Mouse (Mus musculus): ENCODE measurements around the gene Elp1. TPM values are rescaled to one million over a fixed set of nuclear protein-coding genes. Genes with fewer than 3 reads are reported as not detected.

Elp1 gene
- total RNA-seq (2021): 10 to 100 TPM; 17.5 to 22.9 TPM
- long read RNA-seq, experiment 1, full-length matches to known transcripts: 6 of 8 reads
- long read RNA-seq, experiment 1, partial matches to known transcripts: 1 of 8 reads
- long read RNA-seq, experiment 1, other reads (novel, unspliced or antisense): 1 of 8 reads
- long read RNA-seq, experiment 2, full-length matches to known transcripts: 7 of 12 reads
- long read RNA-seq, experiment 2, partial matches to known transcripts: 3 of 12 reads
- long read RNA-seq, experiment 2, other reads (novel, unspliced or antisense): 2 of 12 reads

DNA sequence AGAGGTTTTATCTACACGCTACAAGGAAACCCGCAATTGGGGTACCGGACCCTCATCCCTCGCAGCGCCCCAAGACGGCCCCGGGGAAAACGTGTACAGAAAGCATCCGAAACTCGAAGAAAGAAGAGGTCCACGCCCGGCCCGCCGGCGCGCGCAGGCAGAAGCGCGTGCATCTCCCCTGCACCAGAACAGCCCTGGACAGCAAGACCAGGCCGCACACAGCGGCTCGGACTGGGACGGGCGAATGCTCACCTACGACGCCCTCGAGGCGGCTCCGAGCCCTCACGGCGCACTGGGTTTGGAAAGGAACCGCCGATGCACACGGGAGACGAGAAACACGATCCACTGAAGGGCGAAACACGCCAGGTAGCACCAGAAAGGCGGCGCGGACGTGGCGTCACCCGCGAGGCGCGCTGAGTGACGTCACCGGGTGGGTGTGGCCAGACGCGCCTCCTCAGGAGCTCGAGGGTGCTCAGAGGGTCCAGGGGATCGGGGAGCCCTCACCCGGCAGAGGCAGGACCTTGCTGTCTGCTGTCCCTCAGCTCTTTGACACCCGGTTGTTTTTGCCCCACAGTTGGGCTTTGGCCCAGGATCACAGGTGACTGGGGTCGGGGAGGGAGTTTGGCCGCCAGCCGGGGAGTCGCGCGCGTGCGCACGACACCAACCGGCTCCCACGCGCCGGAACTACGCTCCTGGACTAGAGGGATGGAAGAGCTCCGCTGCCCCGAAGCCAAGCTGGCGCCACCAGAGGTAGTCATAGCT lies at the start of gene Elp1, which contains the start of gene Fam206a:
TSS of gene Elp1 (minus strand) at position 425 of the 762 bp plus-strand sequence.
TSS of gene Fam206a (plus strand) at position 439 of the 762 bp plus-strand sequence.
- intact Hi-C loops (cut with DNase I): no loop called here
- DNase-seq: peak; percentile 89 to 99

DNA sequence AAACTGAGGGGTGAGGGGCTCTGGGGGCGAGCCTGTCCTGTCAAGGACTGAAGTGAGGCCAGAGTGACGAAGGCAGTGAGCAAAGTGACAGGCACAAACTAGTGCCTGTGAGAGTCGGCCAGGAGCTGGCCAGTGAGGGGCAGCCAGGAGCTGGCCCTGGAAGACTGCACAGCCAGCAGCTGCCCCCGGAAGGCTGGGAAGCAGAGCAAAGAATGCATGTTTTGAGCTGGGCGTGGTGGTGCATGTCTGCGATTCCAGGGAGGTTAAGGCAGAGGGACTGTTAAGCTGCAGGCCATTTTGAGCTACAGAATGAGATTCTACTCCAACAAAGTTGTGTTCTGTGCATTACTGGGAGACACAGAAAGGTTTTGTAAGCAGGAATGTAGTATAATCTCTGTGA lies 48.6 kb upstream of the Elp1 start:
- intact Hi-C loops (cut with DNase I): no loop called here
- DNase-seq: no peak

DNA sequence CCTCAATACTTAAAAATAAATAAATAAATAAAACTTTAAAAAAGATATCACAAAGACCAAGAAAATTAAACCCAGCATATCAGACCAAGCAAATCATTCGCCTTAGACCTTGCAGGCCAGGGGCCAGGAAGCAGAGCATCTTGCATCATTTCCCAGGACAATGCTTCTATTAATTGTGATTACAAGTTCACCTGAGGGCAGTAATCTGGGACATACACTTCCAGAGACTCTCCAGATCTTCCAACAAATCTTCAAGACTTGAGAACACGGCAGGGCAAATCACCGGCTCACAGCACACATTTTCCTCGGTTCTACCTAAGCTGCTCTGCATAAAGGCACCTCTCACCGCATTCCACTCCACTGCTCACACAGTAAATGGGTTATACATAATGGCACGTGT lies 45.9 kb upstream of the Elp1 start:
- intact Hi-C loops (cut with DNase I): no loop called here
- no peak for DNase-seq

DNA sequence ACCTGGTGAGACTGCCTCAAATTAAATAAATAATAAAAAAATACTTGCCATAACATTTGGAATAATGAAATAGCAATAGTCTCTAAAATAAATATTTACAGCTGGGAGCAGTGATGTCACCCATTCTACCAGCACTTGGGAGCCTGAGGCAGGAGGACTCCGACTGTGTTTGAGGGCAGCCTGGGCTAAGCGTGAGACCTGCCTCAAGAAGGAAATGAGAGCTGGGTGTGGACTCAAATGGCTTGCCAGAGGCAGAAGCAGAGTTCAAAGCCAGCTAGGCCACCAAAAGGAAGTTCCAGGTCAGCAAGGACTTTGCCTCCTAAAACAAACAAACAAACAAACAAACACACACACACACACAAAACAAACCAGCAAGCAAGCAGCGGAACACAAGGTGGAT lies 45.3 kb upstream of the Elp1 start:
- DNase-seq: no peak
- intact Hi-C loops (cut with DNase I): no loop called here

DNA sequence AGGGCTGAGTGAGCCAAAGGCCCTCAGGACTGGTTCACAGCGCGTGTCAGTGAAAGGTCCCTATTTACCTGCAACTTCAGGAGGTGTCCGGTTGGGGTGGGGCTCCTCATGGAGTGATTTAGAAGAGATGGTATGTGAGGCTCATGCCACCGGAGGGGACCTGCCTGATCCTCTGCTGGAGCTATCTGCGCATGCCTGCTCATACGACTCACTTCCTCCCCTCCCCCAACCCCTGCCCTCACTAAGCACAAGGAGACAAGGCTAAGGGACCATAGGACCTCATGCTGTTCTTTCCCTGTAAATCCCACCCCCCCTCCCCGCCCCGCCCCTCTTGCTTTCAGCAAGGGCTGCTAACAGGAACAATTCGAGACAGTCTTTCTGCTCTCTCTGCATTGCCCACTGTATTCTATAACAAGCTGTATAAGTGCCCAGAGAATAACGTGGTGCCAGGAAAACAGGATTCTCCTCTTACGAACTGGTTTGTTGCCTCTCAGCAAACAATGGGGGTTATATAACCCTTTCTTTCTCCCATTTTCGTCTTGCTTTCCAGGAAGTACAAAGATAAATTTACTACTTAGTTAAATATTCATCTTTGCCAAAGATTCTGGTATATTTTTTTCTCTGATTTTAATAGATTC lies 43.9 kb upstream of the Elp1 start:
- intact Hi-C loops (cut with DNase I): no loop called here
- no peak for DNase-seq

DNA sequence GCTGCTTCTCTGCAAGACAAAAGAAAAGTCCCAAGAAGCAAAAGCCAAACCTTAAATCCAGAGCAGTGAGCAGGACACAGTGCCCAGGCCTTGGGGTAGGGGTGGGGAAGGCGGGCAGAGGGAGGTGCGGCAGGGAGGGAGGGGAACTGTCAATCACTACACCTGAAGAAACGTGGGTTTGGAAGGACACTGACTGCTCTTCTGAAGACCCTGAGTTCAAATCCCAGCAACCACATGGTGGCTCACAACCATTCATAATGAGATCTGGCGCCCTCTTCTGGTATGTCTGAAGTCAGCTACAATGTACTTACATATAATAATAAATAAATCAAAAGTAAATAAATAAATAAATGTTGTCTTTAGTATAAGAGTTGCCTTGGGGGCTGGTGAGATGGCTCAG lies 42.8 kb upstream of the Elp1 start:
- DNase-seq: no peak
- intact Hi-C loops (cut with DNase I): no loop called here

DNA sequence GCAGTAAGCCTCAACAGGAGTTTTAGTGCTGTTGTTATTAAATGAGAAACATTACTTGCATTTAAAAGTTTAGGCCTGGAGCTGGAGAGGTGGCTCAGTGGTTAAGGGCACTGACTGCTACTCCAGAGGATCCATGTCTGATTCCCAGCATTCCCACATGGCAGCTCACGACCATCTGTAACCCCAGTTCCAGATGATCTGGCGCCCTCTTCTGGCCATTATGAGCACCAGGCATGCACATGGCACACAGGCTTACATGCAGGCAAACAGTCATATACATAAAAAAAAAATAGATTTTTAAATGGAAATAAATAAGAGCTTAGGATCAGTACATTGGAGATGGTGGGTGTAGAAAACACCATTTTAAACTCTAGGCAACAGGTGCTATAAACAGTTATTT lies 41.8 kb upstream of the Elp1 start:
- intact Hi-C loops (cut with DNase I): no loop called here
- no peak for DNase-seq

DNA sequence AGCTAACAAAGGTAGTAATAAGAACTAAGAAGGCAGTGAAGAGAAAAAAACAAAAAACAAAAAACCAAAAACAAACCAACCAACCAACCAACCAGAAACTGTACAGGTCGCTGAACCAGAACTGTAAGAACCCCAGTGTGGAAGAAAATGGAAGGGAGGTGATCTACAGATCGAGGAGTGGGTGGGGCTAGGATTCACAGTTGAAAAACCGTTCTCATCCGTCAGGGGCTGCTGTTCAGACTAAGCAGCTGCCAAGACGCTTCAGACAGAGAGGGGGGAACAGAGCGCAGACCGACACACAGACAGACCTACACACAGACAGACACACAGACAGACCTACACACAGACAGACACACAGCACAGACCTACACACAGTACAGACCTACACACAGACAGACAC lies 40.4 kb upstream of the Elp1 start:
- intact Hi-C loops (cut with DNase I): no loop called here
- DNase-seq: no peak

DNA sequence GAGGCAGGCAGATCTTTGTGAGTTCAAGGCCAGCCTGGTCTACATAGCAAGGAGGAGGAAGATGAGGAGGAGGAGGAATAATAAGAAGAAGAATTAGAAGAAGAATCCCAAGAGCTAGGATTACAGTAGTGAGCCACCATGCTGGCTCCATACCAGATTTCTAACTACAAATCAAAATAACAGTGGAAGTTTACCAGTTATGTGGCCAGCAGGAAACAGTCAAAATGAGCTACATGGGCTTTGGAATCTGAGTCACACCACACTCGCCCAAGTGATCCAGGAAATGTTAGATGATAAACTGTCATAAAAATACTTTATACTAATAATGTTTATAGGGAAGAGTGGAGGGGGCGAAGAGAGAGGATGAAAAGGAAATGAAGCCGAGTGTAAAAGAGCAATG lies 38.2 kb upstream of the Elp1 start:
- intact Hi-C loops (cut with DNase I): no loop called here
- DNase-seq: no peak

DNA sequence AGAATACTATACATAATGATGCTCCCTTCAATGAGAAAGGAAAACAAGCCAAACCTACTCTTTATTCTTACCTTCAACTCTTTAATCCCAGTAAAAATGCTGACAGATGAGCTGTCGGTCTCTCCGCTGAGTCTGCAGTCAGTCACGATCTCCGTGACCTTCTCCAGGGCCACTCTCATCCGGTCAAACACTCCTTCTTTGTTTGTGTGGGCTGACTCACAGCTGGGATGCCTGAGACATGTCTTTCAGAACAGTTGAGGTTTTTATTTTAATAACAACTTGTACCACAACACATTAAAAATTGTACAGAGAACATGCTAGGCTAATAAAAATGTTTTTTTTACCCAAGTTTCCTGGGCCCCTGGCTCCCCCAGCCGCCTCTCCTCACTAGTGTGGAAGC lies 35.5 kb upstream of the Elp1 start:
- intact Hi-C loops (cut with DNase I): no loop called here
- DNase-seq: no peak

DNA sequence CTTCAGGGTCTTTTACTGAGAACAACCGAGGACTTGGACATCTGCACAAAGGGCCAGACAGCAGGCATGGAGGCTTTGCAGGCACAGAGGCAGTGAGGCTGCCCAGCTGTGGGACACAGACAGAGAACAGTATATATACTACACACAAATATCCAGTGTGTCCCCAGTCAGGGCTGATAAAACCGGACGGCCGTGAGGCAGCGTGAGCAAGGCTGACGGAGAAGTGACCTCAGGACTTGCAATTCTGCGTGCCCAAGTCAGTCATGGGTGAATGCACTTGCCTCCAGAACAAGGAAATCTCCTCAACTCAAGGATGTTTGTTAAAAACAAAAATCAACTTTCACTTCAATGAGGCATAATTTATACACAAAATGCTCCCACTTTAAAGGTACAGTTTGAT lies 29.9 kb upstream of the Elp1 start:
- DNase-seq: no peak
- intact Hi-C loops (cut with DNase I): no loop called here

DNA sequence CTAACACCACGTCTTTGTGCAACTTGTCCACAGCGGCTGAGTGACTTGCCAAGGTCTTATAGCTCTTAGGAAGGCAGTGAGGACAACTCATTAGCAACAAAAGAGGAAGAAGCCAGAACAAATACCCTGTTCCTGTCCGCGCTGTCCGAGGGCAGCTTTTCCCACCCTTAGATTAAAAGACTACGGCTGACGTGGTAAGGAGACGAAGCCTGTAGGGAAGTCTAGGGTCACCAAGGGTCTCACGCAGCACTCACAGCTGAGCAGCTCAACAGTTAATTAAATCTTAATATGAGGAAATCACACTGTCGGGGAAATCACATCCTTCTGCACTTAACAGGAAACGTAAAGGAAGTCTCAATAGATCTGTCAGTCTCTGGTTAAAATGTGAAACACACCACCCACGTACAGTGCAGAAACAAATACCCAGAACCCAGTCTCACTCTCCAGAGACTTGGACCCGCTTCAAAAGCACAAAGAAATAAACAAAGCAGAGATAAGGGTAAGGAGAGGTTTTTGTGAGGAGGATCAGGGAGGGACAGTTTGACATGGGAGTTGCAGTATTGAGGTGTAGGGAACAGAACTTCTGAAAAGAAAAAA lies 29.0 kb upstream of the Elp1 start:
- intact Hi-C loops (cut with DNase I): no loop called here
- no peak for DNase-seq

DNA sequence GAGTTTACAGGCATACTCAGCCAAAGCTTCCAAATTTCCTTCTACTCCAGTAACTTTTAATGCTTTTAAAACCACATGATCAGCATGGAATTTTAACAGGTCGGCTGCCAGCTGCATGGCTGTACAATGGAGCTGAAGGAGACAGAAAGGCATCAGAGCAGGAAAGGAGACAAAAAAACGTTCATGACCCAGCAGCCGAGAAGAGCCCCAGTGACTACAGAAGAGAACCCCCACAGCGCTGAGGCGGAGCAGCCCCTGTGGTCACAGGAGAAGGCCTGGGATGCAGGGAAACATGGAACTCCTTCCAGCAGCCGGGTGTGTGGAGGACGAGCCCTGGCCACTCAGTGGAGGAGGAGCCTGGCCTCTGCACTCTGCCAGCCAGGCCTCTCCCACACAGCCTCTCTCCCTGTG lies 27.4 kb upstream of the Elp1 start:
- intact Hi-C loops (cut with DNase I): no loop called here
- DNase-seq: peak; percentile 25 to 34

DNA sequence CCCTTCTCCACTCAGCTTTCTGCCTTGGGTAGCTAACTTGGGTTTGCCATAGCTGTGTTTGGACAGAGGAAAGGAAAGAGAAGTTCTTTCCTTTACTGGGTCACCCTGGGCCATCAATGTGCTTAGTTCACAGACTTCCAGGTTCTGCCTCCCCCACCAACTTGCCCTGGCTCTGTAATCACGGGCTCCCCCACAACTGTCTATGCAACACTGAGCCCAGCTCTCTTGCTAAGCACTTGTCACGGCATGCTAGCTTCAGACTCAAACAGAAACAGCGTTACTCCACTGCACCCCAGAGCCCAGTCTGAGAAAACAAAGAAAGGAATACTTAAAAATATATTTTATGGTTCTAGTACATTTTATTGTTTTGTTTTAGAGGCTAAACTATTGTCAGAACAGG lies 26.8 kb upstream of the Elp1 start:
- intact Hi-C loops (cut with DNase I): no loop called here
- no peak for DNase-seq

DNA sequence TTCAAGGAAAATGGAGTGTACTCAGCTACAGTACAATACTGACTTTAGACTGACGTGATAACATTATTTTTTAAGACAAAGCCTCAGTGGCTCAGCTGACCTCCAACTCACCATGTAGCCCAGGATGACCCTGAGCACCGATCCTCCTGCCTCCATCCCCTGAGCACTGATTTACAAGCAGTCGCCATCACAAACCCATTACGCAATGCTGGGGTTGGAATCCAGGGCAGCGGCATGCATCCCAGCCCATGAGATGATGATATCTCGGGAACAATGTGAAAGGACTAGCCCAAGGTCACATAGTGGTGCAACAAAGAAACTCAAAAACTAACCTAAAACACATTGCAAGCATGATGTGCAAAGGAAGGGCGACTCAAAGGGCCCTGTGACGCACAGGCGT lies 22.1 kb upstream of the Elp1 start:
- no peak for DNase-seq
- intact Hi-C loops (cut with DNase I): no loop called here

DNA sequence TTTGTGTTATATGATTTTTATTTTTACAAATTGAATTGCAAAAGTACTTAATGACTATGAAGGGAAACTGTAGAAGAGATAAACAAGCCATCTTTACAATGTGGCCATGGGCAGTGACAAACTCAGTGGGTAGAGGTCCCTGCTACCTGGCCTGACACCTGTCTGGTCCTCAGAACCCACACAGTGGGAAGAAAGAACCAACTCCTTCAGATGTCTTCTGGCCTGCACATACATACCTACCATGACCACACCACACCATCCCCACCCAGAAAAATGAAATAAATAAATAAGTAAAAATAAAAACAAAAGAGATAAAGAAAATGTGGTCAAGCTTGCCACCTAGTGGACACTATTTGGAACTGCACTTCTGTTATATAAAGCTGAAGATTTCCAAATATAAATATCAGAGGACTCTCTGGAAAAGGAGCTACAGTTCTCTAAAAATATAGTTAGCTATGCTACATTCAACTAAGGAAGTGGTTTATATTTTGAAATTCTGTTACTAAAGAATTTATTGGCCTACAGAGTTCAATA lies 18.0 kb upstream of the Elp1 start:
- DNase-seq: no peak
- intact Hi-C loops (cut with DNase I): no loop called here

DNA sequence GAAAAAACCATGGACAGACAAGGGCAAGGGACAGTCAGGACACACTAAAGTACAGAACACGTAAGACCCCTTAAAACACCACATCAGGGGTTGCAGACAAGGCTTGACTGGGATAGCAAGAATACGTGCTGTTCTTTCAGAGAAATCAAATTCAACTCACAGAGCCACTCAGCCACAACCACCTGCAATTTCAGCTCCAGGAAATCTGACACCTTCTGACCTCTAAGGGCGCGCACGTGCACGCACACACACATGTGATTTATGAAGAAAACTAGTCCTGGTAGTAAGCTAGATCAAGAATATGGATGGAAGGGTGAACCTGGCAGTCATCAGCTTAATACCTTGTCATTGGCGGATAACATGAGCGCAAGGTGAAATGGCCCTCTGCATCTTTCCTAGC lies 13.0 kb upstream of the Elp1 start:
- no peak for DNase-seq

DNA sequence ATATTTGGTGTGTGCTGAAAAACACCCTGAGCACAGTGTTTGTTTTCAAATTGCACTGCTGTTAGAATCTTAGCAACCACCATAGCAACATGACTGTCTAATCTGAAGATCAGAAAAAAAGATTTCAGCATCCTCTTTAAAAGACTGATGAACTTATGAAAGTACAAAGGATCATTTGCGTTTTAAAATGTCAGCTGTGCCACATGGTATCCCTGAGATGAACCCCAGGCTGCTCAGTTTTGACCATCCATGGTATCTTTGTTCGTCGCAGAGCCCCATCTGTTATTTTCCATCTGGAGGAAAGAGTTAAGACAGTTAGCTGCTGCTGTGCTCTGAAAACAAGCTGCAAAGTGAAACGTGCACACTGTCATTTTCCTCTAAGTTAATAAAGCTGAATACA lies 10.0 kb upstream of the Elp1 start:
- intact Hi-C loops (cut with DNase I): no loop called here
- no peak for DNase-seq

More for the DNA sequence above, 13.0 kb upstream of the Elp1 start:
- intact Hi-C loops (cut with DNase I): no loop called here

DNA sequence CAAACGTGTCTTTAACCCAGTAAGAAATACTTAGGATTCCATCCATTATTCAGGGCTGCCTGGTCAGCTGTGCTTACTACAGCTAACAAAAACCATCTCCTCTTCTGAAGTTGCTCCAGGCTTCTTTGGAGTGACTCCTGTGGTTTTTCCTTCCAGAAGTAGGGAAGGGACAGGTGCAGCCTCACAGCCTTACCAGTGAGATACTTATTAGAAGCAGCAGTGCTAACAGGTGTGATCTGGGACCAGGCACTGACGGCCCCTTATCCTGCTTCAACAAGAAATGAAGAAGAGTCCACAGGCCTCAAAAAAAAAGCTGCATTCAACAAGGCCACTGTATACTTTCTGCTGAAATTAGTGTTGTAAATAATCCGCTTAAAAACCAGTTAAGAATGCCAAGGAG lies 9.5 kb upstream of the Elp1 start:
- no peak for DNase-seq

DNA sequence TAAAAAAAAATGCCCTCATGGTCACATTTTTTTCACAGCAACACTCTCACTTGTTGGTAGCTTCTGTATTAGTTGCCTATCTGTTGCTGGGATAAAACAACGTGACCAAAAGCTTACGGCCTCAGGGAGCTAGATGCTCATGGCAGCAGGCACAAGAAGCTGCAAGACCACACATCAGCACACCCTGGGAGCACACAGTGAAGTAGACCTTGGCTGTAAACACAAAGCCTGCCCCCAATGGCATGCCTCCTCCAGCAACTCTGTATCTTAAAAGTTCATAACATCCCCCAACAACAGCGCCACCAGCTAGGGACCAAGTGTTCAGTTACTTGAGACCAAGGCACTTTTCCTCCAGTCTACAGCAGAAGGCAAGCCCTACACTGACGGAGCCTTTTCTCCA lies 6.9 kb upstream of the Elp1 start:
- intact Hi-C loops (cut with DNase I): no loop called here
- no peak for DNase-seq

More for the DNA sequence above, 9.5 kb upstream of the Elp1 start:
- intact Hi-C loops (cut with DNase I): no loop called here

DNA sequence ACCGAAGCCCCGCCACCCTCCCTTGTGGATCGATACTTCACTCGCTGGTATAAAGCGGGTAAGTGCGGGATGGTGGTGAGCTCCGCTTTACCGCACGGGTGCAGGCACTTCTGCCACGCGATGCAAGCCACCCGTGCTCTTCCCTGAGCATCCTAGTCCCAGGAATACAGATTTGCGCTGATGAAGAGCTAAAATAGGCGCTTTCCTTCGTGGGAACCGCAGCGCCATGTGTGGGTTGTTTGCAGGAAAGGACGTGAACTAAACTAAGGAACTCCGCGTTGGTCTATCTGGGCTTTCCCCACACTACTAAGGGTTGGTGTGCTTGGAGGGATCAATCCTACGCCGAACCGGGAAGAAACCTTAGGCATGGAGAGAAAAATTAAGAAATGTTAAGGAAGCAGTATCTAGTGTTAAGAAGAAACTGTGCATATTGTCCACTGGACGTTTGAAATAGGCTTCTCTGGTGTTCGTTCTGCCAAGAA lies 579 bp upstream of the Elp1 start:
- intact Hi-C loops (cut with DNase I): no loop called here
- no peak for DNase-seq
